Mouse (Mus musculus): Measurements from ENCODE around the gene Ifi206.

GRCm38 (mm10) chr1:173443061-173443460 lies 47.8 kb downstream of the Ifi206 start:
- no peak for TF ChIP-seq EP300 (optimal IDR thresholded peaks at IDR 0.05)
- no peak for TF ChIP-seq CTCF (IDR thresholded peaks at IDR 0.05; ENCODE audit: low read depth)
